Mouse (Mus musculus) heart, embryonic 13.5 days (tissue): Measurements from ENCODE around the gene Gm20538. TPM values are rescaled to one million over a fixed set of nuclear protein-coding genes. Genes with fewer than 3 reads are reported as not detected.
A peak's percentile ranks its signal among the peaks of the same experiment; 100 is the strongest.

Source experiments
- ATAC-seq: fragments of 200-750 bp; cut with Nextera tagmentation; 2 replicates; pipeline ENCODE4 v1.8.0; 2017; ENCODE audit warnings: moderate TSS enrichment; ENCODE audit not compliant: insufficient number of reproducible peaks, low FRiP score, low TSS enrichment; ENCODE audit errors: extremely low read depth
- H3K27ac ChIP-seq: fragments of 300-500 bp; sonication (generic); replicated peaks from 2 replicates; pipeline ENCODE4 v1.5.1; 2015; ENCODE audit warnings: moderate library complexity, mild to moderate bottlenecking, inconsistent platforms
- H3K27me3 ChIP-seq: fragments of 300-500 bp; sonication (generic); replicated peaks from 2 replicates; pipeline ENCODE4 v1.6.1; 2015; ENCODE audit warnings: mild to moderate bottlenecking, inconsistent platforms
- H3K36me3 ChIP-seq: fragments of 300-500 bp; sonication (generic); 2 replicates; pipeline ENCODE4 v1.6.1; 2015; ENCODE audit warnings: mild to moderate bottlenecking, inconsistent platforms
- H3K4me1 ChIP-seq: fragments of 300-500 bp; sonication (generic); 2 replicates; pipeline ENCODE4 v1.6.1; 2015; ENCODE audit warnings: inconsistent platforms
- H3K4me2 ChIP-seq: fragments of 300-500 bp; sonication (generic); 2 replicates; pipeline ENCODE4 v1.6.1; 2015; ENCODE audit warnings: inconsistent platforms, mild to moderate bottlenecking, moderate library complexity
- H3K4me3 ChIP-seq: fragments of 300-500 bp; sonication (generic); 2 replicates; pipeline ENCODE4 v1.5.1; 2015; ENCODE audit warnings: moderate library complexity, mild to moderate bottlenecking, inconsistent platforms
- H3K9ac ChIP-seq: fragments of 300-500 bp; sonication (generic); 2 replicates; pipeline ENCODE4 v1.6.1; 2015; ENCODE audit warnings: inconsistent platforms, mild to moderate bottlenecking, moderate library complexity
- H3K9me3 ChIP-seq: fragments of 300-500 bp; sonication (generic); 2 replicates; pipeline ENCODE4 v1.6.1; 2016; ENCODE audit warnings: inconsistent platforms
- WGBS: fragments of 180-500 bp; shearing (Covaris S2); methylation state at CpG from one replicate; pipeline ENCODE4 v1.1.7; 2015; ENCODE audit warnings: mixed read lengths; 5-methylcytosine and 5-hydroxymethylcytosine counted together
- polyA plus RNA-seq: library from polyadenylated mRNA; unstranded; fragments of >200 nt; fragmentation: Nextera tagmentation; extraction: Ambion mirVana; gene quantifications from 2 replicates; pipeline ENCODE4 v1.2.1, GENCODE M21; 2015

Gm20538 gene
- polyA plus RNA-seq, 1 experiment from 2014 or later: not detected

DNA sequence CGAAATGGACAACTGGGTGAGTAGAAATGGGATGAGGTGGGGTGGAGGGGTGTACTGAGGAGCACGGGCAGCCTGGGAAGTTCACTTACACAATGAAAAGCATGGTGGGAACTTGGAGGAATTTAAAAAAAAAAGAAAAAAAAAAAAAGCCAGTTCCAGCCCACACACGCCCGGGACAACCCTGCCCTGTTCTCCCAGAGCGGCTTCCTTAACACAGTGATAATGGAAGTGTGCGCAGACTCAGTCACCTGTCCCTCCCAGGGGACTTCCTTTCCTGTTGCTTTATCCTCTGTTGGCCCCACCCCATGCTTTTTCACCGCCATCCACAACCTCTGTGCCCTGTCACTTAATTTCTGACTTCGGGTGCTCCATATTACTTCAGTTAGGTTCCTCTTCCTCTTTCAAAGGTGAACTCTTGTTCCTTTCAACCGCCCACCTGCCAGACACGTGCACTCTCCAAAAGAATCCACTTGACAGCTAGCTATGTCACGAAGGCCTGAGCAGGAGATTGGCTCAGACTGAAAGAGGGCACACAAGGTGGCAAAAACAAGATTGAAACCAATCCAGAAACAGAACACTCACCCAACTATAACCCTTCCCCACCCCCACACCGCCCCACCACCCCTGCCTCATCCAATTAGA, 42.0 kb downstream of the Gm20538 start:
- ATAC-seq: no peak
- H3K36me3 ChIP-seq: no peaks in the 10 kb centered on the region
- WGBS: 8% methylated on average over 12 of the region's 12 CpGs
- H3K4me2 ChIP-seq: peak overlapping the region; percentile 98
- H3K27me3 ChIP-seq: peaks cover 86% of the 10 kb centered on the region
- no peak overlapping the region for H3K27ac ChIP-seq
- H3K4me3 ChIP-seq: peak overlapping the region; percentile 58
- no peaks in the 10 kb centered on the region for H3K9me3 ChIP-seq
- H3K9ac ChIP-seq: no peak overlapping the region
- H3K4me1 ChIP-seq: peaks cover 31% of the 10 kb centered on the region

DNA sequence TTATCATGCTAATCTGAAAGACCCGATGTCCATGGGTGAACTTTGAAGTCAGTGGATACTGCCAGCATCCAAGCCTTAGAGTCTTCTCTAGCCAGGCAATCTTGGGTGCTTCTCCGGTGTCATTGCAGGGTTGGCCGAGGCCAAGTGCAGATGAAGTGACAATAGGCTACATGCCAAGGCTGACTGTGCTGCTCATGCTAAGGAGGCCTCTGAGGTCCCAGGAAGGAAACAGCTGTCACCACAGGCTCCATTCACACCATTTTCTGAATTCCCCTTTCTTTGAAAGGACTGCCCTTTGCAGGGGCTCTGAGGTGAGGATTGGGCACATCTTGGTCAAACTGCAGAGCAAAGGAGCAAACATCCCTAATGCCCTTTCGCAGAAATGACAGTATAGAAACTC, 49.9 kb downstream of the Gm20538 start:
- no peak overlapping the region for H3K4me2 ChIP-seq
- ATAC-seq: no peak
- 49% methylated on average over 4 of the region's 4 CpGs for WGBS
- no peak overlapping the region for H3K9ac ChIP-seq
- H3K27ac ChIP-seq: no peak overlapping the region
- no peaks in the 10 kb centered on the region for H3K36me3 ChIP-seq
- H3K4me1 ChIP-seq: peaks cover 4% of the 10 kb centered on the region; the same call in 1 of the 2 replicates
- H3K27me3 ChIP-seq: peaks cover 71% of the 10 kb centered on the region
- H3K4me3 ChIP-seq: no peak overlapping the region
- no peaks in the 10 kb centered on the region for H3K9me3 ChIP-seq

DNA sequence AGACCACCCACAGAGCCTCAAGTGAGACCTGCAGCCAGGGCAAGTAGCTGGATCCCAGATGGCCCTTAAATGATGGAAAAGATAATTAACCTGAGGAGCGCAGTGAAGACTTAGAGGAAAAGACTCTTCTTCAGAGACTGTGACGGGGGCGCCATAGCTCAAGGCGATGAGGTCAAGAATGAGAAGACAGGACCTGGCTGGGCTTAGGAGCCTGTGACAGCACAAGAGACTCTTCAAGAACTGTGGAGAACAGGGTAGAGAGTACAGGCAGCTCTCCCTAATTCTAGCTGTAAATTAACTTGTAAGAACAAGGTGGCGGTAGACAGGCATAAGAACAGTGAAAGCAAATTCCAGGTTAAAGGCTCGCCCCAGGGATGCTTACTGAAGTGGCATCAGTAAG, 50.7 kb downstream of the Gm20538 start:
- Histone ChIP-seq H3K9me3 (no peaks in the 10 kb centered on the region), H3K4me1 (peaks cover 4% of the 10 kb centered on the region; the same call in 1 of the 2 replicates), H3K4me3 (no peak overlapping the region), H3K9ac (no peak overlapping the region), H3K27ac (no peak overlapping the region), H3K36me3 (no peaks in the 10 kb centered on the region), H3K4me2 (no peak overlapping the region), H3K27me3 (peaks cover 64% of the 10 kb centered on the region)
- ATAC-seq: no peak
- 72% methylated on average over 6 of the region's 6 CpGs for WGBS

DNA sequence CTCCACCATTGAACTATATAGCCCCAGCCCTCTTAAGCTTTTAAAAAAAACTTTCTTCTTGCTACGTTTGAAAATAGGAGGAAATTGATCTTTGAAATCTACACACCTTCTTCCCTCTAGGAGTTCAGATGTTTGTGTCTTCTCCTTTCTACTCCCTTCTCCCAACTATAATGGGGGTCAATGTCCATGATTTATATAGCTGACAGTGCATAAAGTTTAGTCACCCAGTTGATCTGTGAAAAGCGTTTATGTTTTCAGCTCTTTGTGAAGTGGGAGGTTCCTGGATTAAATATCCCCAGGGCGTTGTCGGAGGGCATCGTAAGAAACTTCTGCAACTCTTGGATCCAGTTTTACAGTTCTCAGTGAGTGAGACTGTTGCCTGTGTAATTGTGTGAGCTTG, 52.4 kb downstream of the Gm20538 start:
- no peaks in the 10 kb centered on the region for H3K36me3 ChIP-seq
- peaks cover 62% of the 10 kb centered on the region for H3K27me3 ChIP-seq
- H3K27ac ChIP-seq: no peak overlapping the region
- ATAC-seq: no peak
- no peak overlapping the region for H3K9ac ChIP-seq
- peaks cover 4% of the 10 kb centered on the region; the same call in 1 of the 2 replicates for H3K4me1 ChIP-seq
- 68% methylated on average over 5 of the region's 5 CpGs for WGBS
- H3K4me3 ChIP-seq: no peak overlapping the region
- H3K4me2 ChIP-seq: no peak overlapping the region
- H3K9me3 ChIP-seq: no peaks in the 10 kb centered on the region

DNA sequence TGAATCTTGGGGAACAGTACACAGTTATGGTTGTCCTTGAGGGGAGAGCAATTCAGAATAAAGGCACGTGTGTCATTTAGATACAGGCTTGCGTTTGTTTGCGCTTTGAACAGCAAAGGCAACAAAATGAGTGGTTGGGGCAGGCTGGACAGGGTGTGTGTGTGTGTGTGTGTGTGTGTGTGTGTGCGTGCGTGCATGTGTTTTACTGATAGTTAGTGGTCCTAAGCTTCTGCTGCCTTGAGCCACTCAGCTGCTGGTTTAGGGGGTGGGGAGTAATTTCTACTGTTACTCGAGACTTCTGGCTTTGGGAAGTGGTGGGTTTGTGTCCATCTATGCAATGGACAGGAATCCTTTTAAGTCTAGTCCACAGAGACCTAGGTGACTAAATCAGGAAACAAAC, 53.7 kb downstream of the Gm20538 start:
- no peaks in the 10 kb centered on the region for H3K36me3 ChIP-seq
- H3K9ac ChIP-seq: no peak overlapping the region
- H3K27me3 ChIP-seq: peaks cover 64% of the 10 kb centered on the region
- H3K4me1 ChIP-seq: peaks cover 7% of the 10 kb centered on the region; the same call in 1 of the 2 replicates
- no peak overlapping the region for H3K4me3 ChIP-seq
- H3K4me2 ChIP-seq: no peak overlapping the region
- WGBS: 62% methylated on average over 6 of the region's 6 CpGs
- no peak for ATAC-seq
- H3K27ac ChIP-seq: no peak overlapping the region
- no peaks in the 10 kb centered on the region for H3K9me3 ChIP-seq

DNA sequence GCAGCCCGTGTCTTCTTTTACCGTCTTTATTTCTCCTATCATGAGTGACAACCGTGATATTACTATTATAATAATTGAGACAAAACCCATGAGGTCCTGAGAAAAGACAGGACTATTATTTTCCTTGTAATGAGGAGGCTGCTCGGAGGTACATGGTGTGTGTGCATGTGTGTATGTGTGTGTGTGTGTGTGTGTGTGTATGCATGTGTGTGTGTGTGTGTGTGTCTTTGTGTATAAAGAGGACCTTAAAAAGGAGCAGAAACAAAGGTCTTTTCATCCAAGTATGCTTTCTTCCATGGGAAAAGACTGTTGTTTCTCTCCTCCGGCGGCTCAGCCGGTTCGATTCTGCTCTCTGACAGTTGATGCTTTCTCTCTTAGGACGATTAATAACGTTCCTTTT, 55.7 kb downstream of the Gm20538 start:
- no peak overlapping the region for H3K4me3 ChIP-seq
- no peak overlapping the region for H3K27ac ChIP-seq
- 0 out of 2 replicates have a peak, but pooled peaks cover 3% of the 10 kb centered on the region for H3K4me1 ChIP-seq
- peaks cover 69% of the 10 kb centered on the region for H3K27me3 ChIP-seq
- no peaks in the 10 kb centered on the region for H3K36me3 ChIP-seq
- 73% methylated on average over 10 of the region's 10 CpGs for WGBS
- no peak for ATAC-seq
- no peak overlapping the region for H3K4me2 ChIP-seq
- H3K9me3 ChIP-seq: no peaks in the 10 kb centered on the region
- no peak overlapping the region for H3K9ac ChIP-seq

DNA sequence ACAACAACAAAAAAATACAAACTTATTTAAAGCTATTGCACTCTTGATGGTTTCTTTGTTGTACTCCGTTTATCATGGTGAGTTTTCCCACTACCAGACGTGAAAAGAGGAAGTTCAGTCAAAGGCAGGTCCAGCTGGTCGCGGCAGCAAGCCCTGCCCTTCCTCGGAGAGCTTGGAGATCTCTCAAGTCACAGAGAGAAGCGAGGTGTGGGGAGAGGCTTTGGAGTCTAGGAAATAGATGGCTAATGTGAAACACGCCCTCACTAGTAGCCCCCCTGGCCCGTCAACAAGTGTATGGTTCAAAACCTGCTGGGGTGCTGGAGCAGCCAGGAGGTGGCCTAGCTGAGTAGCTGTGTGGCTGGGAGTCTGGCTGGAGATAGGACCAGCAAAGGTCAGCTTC, 56.1 kb downstream of the Gm20538 start:
- Histone ChIP-seq H3K4me3 (no peak overlapping the region), H3K4me2 (no peak overlapping the region), H3K9ac (no peak overlapping the region), H3K4me1 (0 out of 2 replicates have a peak, but pooled peaks cover 3% of the 10 kb centered on the region), H3K9me3 (no peaks in the 10 kb centered on the region), H3K27ac (no peak overlapping the region), H3K36me3 (no peaks in the 10 kb centered on the region), H3K27me3 (peaks cover 68% of the 10 kb centered on the region)
- ATAC-seq: no peak
- 42% methylated on average over 8 of the region's 8 CpGs for WGBS

Other genes with a start within 250 kb of the Gm20538 start
- 0.49 and 0.69 TPM in 2 replicates for gene Scd4, start 219.7 kb downstream of the Gm20538 start, polyA plus RNA-seq
- gene Scd1, start 145.0 kb downstream of the Gm20538 start, polyA plus RNA-seq: 0.97 and 1.1 TPM in 2 replicates
- gene Wnt8b, start 59.4 kb downstream of the Gm20538 start, polyA plus RNA-seq: not detected in 2 replicates
- 0.96 and 0.98 TPM in 2 replicates for gene Sec31b, start 7.0 kb downstream of the Gm20538 start, polyA plus RNA-seq
- 887 and 1,052 TPM in 2 replicates for gene Ndufb8, start 2.6 kb upstream of the Gm20538 start, polyA plus RNA-seq
- gene Hif1an, start 10.0 kb upstream of the Gm20538 start, polyA plus RNA-seq: 23.5 and 23.9 TPM in 2 replicates
- not detected in 2 replicates for gene Pax2, start 203.2 kb upstream of the Gm20538 start, polyA plus RNA-seq